Mouse (Mus musculus) cerebellum, adult 11-12 months (tissue): ENCODE results near the gene Aph1b.
A peak's percentile ranks its signal among the peaks of the same experiment; 100 is the strongest.

Source experiments
- DNase-seq: peaks from one replicate; pipeline ENCODE4 v3.0.0; 2022

Gene Aph1b

GRCm38 (mm10) chr9:66736551-66736950 lies 58.7 kb downstream of the Aph1b start:
- no peak for DNase-seq

GRCm38 (mm10) chr9:66736016-66736415 lies 59.3 kb downstream of the Aph1b start:
- DNase-seq = no peak

DNA sequence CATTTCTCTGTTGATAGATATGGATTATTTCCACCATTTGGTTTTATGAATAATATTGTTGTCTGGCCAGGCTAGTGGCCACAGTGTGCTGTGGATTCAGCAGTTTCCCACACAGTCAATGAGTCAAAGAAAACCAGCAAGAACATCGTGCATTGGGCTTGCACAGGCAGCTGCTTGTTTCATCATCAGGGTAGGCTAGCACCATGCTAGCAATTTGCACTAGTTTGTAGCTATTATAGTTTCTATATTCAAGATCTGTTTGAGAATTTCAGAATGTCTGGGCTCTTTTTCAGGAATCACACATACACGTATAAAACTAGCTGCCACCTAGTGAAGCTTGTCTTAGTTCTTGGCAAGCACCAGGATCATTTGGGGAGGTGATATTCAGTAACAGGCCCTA lies 60.2 kb downstream of the Aph1b start:
- no peak for DNase-seq

- no peak for DNase-seq
Observed at GRCm38 (mm10) chr9:66734568-66734967, 60.7 kb downstream of the Aph1b start.

GRCm38 (mm10) chr9:66732791-66733691 lies 62.2 kb downstream of the Aph1b start:
- DNase-seq = peak; percentile 94

- DNase-seq = no peak
Observed at GRCm38 (mm10) chr9:66731284-66731683, 64.0 kb downstream of the Aph1b start.

- DNase-seq = no peak
Observed at GRCm38 (mm10) chr9:66730556-66730955, 64.7 kb downstream of the Aph1b start.

DNA sequence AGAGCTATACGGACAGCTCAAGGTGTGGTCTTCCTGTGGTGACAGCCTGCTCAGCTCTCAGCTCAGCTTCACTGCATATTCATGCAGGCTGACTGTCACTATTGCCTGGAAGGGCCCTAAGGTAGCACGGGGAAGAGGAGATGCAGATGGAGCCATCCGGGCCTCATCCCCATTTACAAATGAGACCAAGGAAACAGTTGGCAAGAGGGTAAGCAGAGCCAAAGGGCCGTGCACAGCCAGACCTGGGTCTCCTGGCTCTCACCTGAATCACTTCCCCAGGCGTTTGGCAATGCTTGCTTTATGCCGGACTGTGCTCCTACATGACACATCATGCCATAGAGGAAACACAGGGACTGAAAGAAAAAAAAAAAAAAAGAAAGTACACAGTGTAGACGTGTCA lies 68.0 kb downstream of the Aph1b start:
- peak; percentile 78 for DNase-seq

DNA sequence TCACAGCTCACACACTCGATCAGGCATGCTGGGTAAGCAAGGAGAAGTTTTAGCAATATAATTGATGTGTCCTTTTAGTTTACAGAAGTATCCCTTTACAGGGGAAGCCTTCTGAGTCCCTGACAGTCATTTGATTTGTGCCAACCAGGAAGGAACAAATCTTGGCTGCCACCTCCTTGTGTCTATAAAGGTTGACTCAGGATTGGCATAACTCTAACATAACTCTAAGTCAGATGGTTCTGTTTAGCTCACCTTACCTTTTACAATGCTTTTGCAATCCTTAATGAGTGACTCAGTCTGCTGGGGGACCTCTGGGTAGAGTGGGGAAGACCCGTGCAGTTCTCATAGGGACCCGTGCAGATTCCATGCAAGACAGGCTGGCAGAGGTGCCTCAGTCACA lies 69.7 kb downstream of the Aph1b start:
- no peak for DNase-seq
